Mouse (Mus musculus) CD8-positive naive resting alpha-beta T cell, adult 2 months (primary cell): ENCODE measurements around the gene Zfp46.

Source experiments
- DNase-seq, 2 experiments: peaks; one replicate each; pipeline ENCODE4 v3.0.0; 2022; ENCODE audit warnings: low read depth in 2 of 2, low spot score in 2 of 2

Zfp46 gene

GRCm38 (mm10) chr4:136284455-136284854 lies at the start of gene Zfp46:
Zfp46 (plus strand) TSS chr4:136284683.
- no peak for DNase-seq

DNA sequence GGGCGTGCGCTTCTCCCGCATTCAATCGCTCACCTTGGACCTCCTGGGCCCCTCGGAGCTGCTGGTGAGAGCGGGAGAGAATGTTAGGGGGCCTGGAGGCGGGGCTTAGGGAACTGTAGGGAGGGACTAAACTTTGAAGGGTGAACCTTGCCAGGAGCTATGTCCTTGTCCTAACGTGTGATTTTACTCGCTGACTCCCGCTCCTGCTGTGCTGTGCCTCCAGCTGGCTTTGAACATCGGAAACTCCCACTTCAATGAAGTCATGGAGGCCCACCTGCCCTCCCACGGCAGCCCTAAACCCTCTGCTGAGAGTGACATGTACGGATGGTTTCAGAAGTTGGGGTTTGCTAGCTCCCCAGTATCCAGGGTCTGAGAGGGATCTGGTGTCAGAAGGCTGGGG lies 45.8 kb upstream of the Zfp46 start:
- DNase-seq, result no peak

- no peak for DNase-seq
These were observed 45.4 kb upstream of the Zfp46 start for GRCm38 (mm10) chr4:136239111-136239510.

GRCm38 (mm10) chr4:136239622-136240021 lies 44.9 kb upstream of the Zfp46 start:
- DNase-seq, result peak; percentile 75 to 82

DNA sequence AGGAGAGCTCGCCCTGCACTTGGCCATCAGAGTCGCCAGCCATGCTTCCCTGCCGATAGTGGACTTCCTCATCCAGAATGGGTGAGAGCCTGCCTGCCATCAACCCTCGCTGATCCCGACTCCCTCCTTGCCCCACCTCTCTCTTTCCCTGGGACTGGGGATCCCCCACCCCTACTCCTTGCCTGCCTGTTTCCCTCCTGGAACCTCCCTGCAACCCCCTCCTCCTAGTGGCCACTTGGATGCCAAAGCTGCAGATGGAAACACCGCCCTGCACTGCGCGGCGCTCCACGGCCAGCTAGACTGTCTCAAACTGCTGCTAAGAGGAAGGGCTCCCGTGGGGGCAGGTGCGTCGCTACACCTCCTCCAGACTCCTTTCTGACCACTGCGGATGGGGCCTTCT lies 44.4 kb upstream of the Zfp46 start:
- no peak for DNase-seq

- no peak for DNase-seq
These were observed 43.5 kb upstream of the Zfp46 start for GRCm38 (mm10) chr4:136240955-136241354.

DNA sequence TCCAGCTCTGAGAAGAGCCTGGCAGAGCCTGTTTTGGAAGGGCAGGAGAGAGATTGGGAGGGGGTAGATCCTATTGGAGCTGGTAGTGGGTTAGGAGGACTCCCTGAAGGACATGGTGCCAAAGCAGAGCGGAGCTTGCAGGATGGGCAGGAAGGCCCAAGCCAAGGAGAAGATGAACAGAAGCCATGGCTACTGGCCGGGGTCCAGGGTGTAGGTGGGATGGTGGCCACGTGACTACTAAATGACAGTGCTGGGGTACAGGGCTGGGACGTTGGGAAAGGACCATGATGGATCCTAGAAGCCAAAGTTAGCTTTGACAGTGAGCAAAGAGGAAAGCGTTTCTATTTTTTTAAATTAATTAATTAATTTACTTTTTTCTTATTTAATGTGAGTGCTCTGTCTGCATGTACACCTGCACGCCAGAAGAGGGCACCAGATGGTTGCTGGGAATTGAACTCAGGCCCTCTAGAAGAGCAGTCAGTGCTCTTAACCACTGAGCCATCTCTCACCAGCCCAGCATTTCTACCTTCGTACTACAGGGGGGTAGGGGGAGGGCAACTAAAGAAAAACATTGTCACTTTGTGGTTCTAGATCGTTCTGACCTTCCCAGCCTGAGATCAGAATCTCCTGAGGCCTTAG lies 42.3 kb upstream of the Zfp46 start:
- DNase-seq, result no peak

DNA sequence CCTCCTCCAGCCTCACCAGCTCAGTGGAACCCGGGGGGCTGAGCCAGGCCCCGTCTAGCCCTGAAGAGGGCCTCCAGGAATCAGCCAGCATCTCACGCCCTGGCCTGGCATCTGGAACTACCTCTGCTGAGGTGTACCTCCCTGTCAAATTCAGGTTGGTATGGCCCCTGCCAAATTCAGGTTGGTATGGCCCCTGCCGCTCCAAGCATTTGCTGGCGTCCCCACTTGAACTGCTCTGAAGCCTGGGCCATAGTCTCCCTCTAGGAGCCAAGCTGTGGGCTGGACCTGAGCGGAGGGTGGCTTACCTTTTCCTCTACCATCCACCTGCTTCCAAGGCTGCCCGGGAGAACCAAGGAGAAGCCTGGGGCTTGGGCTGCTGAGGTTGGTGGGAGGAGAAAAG lies 41.8 kb upstream of the Zfp46 start:
- no peak for DNase-seq

DNA sequence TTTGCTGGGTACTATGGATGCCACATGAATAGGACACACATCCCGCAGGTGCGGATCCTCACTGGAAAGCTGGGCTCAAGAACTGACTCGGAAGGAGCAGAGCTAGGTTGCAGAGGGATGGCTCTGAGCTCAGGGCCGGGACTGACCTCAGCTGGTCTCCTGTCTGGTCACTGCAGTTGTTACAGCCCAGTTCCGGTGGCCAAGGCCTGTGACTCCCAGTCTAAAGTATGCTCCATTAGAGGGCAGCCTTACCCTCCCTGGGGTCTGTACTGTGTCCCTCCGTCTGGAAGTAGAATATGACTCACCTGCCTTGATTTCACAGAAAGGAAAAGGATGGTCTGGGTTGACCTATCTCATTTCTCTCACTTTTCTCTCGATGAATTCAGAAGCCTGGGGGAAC lies 40.3 kb upstream of the Zfp46 start:
- DNase-seq, result no peak

- no peak for DNase-seq
These were observed 38.8 kb upstream of the Zfp46 start for GRCm38 (mm10) chr4:136245681-136246080.

- no peak for DNase-seq
These were observed 37.9 kb upstream of the Zfp46 start for GRCm38 (mm10) chr4:136246568-136246969.

GRCm38 (mm10) chr4:136247386-136247728 lies 37.1 kb upstream of the Zfp46 start:
- DNase-seq, result no peak

GRCm38 (mm10) chr4:136247729-136248463 lies 36.6 kb upstream of the Zfp46 start, which contains the start of gene Tcea3:
Tcea3 (plus strand) TSS chr4:136247729.
- DNase-seq, result no peak

GRCm38 (mm10) chr4:136248464-136249331 lies 35.8 kb upstream of the Zfp46 start:
- no peak for DNase-seq

GRCm38 (mm10) chr4:136249332-136249647 lies 35.2 kb upstream of the Zfp46 start:
- no peak for DNase-seq

GRCm38 (mm10) chr4:136249780-136250179 lies 34.7 kb upstream of the Zfp46 start:
- no peak for DNase-seq

GRCm38 (mm10) chr4:136255919-136256318 lies 28.6 kb upstream of the Zfp46 start:
- no peak for DNase-seq

- no peak for DNase-seq
These were observed 27.8 kb upstream of the Zfp46 start for GRCm38 (mm10) chr4:136256696-136257095.

DNA sequence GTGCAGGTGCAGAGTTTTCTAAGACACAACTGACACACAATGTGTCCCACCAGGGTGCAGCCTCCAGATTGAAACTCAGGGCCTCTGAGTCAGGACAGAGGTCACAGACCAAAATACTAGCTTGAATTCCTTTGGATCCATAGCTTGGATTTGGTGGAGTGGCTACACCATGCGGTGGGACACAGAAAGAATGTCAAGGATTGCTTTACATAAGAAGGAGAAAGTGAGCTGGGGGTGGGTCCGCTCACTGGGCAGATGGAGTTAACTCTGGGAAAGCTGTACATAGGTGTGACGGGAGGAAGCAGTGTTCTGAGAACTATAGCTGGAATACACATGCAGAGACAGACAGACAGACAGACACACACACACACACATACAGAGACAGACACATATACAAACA lies 24.6 kb upstream of the Zfp46 start:
- no peak for DNase-seq

GRCm38 (mm10) chr4:136260491-136261180 lies 23.8 kb upstream of the Zfp46 start:
- DNase-seq, result peak; percentile 80 to 83

DNA sequence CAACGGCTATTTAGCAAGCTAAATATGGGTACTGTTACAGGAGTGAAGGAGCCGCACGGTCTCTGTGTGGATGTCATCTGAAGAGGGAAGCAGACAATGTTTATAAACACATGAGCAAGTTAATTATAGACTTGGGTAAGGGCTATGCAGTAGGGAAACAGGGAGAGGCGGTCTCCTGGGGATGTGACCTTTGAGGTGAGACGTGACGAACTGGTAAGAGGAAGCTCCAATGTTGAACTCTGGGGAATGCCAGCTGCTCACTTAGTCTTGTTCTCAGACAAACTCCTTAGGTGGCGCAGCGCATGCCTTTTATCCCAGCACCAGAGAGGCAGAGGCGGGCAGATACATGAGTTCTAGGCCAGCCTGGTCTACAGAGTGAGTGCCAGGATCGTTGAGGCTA lies 22.6 kb upstream of the Zfp46 start:
- no peak for DNase-seq

DNA sequence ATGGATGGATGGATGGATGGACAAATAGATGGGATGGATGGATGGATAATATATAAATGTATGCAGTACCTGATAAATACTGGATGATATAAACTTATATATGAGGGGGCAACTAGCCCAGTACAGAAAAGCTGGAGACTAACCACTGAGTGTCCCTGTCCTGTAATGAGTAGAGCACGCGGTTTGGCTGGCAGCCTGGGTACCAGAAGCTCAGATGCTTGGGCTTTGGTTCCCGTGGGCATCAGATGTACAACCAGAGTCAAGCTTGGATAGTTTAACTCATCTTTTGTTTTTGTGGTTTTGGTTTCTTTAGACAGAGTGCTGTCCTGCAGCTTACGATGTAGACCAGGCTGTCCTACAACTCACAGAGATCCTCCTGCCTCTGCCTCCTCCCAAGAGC lies 20.9 kb upstream of the Zfp46 start:
- no peak for DNase-seq
